Mouse (Mus musculus) kidney, adult 9 months (tissue): ENCODE measurements at regions not wholly inside any gene's neighbourhood (a gene's known extent, or its start where the extent isn't known, plus 50 kb on each side); places are given as distances from the start of the nearest gene placed in this dataset.
A peak's percentile ranks its signal among the peaks of the same experiment; 100 is the strongest.

Source experiments
- DNase-seq: peaks from one replicate; pipeline ENCODE4 v3.0.0; 2022

GRCm38 (mm10) chr3:56302346-56303185 lies 119.1 kb upstream of the Nbea start:
- DNase-seq, result no peak

- DNase-seq, result no peak
These were observed 117.3 kb upstream of the Nbea start for GRCm38 (mm10) chr3:56300769-56301168.

GRCm38 (mm10) chr3:56295578-56295977 lies 112.1 kb upstream of the Nbea start:
- no peak for DNase-seq

- no peak for DNase-seq
These were observed 98.0 kb upstream of the Nbea start for GRCm38 (mm10) chr3:56281507-56281906.

- DNase-seq, result no peak
These were observed 96.9 kb upstream of the Nbea start for GRCm38 (mm10) chr3:56280330-56280957.

GRCm38 (mm10) chr3:56272587-56272986 lies 89.1 kb upstream of the Nbea start:
- no peak for DNase-seq

GRCm38 (mm10) chr3:56270241-56270830 lies 86.8 kb upstream of the Nbea start:
- peak; percentile 25 for DNase-seq

- DNase-seq, result no peak
These were observed 78.5 kb upstream of the Nbea start for GRCm38 (mm10) chr3:56261800-56262561.

GRCm38 (mm10) chr3:56256271-56256670 lies 72.8 kb upstream of the Nbea start:
- DNase-seq, result no peak

GRCm38 (mm10) chr3:56244370-56244769 lies 60.9 kb upstream of the Nbea start:
- no peak for DNase-seq

GRCm38 (mm10) chr3:56238228-56238627 lies 54.7 kb upstream of the Nbea start:
- DNase-seq, result no peak

GRCm38 (mm10) chr3:56236163-56236562 lies 52.7 kb upstream of the Nbea start:
- no peak for DNase-seq
